In the genomic region with DNA sequence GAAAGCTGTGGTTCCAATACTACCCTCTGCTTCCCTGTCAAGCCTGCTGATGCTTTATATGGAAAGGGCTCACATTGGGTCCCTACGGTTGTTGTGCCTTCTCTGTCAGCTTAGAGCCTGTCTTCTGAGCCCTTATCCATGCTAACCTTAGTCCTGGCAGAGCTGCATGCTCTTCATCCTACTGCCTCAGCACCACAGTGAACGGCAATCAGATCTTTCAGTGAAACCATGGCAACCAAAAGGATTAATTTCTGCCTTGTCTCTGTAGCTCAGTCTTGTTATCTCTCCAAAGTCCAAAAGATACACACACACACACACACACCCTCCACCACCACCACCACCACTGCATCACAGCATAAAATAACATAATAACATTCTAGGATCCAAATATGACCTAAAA, we compare ENCODE assay signal across 19 mouse cellular contexts.
DNase-seq lines count a peak whose midpoint lies in the region; ATAC-seq lines count a peak whose summit lies in the region.
"Had no signal": no experiment of that assay in that cellular context is flagged by ENCODE, and none has a peak within 500 bp of the region (broad histone marks: within the 10 kb centered on the region; RNA-seq: fewer than 3 reads in every experiment).

No protein-coding gene starts in this region.

- no peak for DNase-seq in forebrain, embryonic 11.5 days (ENCODE audit: low spot score)
- DNase-seq in forebrain, embryonic 10.5 days (ENCODE audit: extremely low spot score, low spot score) = no peak
- no peak for DNase-seq in neural tube, embryonic 11.5 days (ENCODE audit: low spot score)
- no peak for DNase-seq in neural tube, embryonic 10.5 days (ENCODE audit: extremely low spot score, low spot score)
- no peak for DNase-seq in adrenal gland, postnatal 36 days
- DNase-seq in right cerebral cortex, postnatal 36 days (ENCODE audit: low spot score in 2 of 2) = no peak
- no peak for DNase-seq in cerebellum, postnatal 25 days
- DNase-seq: cerebellum, postnatal 36 days; heart, postnatal 4 days; kidney, adult 11 months; kidney, postnatal 10 days; thymus, postnatal 4 days had no signal

- H3K36me3 ChIP-seq in forebrain, embryonic 11.5 days (ENCODE audit: control insufficient read depth, insufficient read depth, low read length) = no peaks in the 10 kb centered on the region
- H3K36me3 ChIP-seq in forebrain, embryonic 10.5 days (replicated peaks) = no peaks in the 10 kb centered on the region
- no peaks in the 10 kb centered on the region for H3K36me3 ChIP-seq in neural tube, embryonic 11.5 days (ENCODE audit: control insufficient read depth, insufficient read depth, low read length)
- H3K36me3 ChIP-seq in midbrain, embryonic 12.5 days = no peaks in the 10 kb centered on the region
- H3K36me3 ChIP-seq: embryonic facial prominence, embryonic 10.5 days; G1E; heart, embryonic 13.5 days; limb, embryonic 15.5 days; neural tube, embryonic 12.5 days had no signal

- H3K4me1 ChIP-seq in forebrain, embryonic 11.5 days (replicated peaks; ENCODE audit: control insufficient read depth, insufficient read depth, low read length) = 0 out of 2 replicates have a peak, but pooled peaks cover 3% of the 10 kb centered on the region
- H3K4me1 ChIP-seq in forebrain, embryonic 10.5 days = peaks cover 28% of the 10 kb centered on the region
- H3K4me1 ChIP-seq in neural tube, embryonic 11.5 days (ENCODE audit: control insufficient read depth, insufficient read depth, low read length) = 0 out of 2 replicates have a peak, but pooled peaks cover 3% of the 10 kb centered on the region
- H3K4me1 ChIP-seq in midbrain, embryonic 12.5 days = peaks cover 16% of the 10 kb centered on the region
- H3K4me1 ChIP-seq: limb, embryonic 15.5 days had no signal

- H3K4me3 ChIP-seq in forebrain, embryonic 11.5 days (ENCODE audit: low read depth, low read length) = no peak overlapping the region
- H3K4me3 ChIP-seq in forebrain, embryonic 10.5 days = no peak overlapping the region
- no peak overlapping the region for H3K4me3 ChIP-seq in neural tube, embryonic 11.5 days (ENCODE audit: low read depth, low read length)
- no peak overlapping the region for H3K4me3 ChIP-seq in midbrain, embryonic 12.5 days
- H3K4me3 ChIP-seq: embryonic facial prominence, embryonic 10.5 days; heart, embryonic 13.5 days; limb, embryonic 15.5 days; neural tube, embryonic 12.5 days had no signal

- H3K27me3 ChIP-seq in forebrain, embryonic 11.5 days (ENCODE audit: control insufficient read depth, insufficient read depth, low read length) = no peaks in the 10 kb centered on the region
- no peaks in the 10 kb centered on the region for H3K27me3 ChIP-seq in forebrain, embryonic 10.5 days (ENCODE audit: poor library complexity, severe bottlenecking)
- H3K27me3 ChIP-seq in neural tube, embryonic 11.5 days (ENCODE audit: control insufficient read depth, insufficient read depth, low read length) = no peaks in the 10 kb centered on the region
- H3K27me3 ChIP-seq in midbrain, embryonic 12.5 days = no peaks in the 10 kb centered on the region
- H3K27me3 ChIP-seq: heart, embryonic 13.5 days; limb, embryonic 15.5 days; neural tube, embryonic 12.5 days had no signal

- H3K27ac ChIP-seq in forebrain, embryonic 11.5 days (ENCODE audit: low read depth, low read length) = no peak overlapping the region
- H3K27ac ChIP-seq in forebrain, embryonic 10.5 days = no peak overlapping the region
- no peak overlapping the region for H3K27ac ChIP-seq in neural tube, embryonic 11.5 days (ENCODE audit: low read depth, low read length)
- peak overlapping the region; percentile 1; the same call in 1 of the 2 replicates for H3K27ac ChIP-seq in midbrain, embryonic 12.5 days (replicated peaks)
- H3K27ac ChIP-seq: embryonic facial prominence, embryonic 10.5 days; heart, embryonic 13.5 days; limb, embryonic 15.5 days; neural tube, embryonic 12.5 days had no signal

- no peaks in the 10 kb centered on the region for H3K9me3 ChIP-seq in forebrain, embryonic 11.5 days (ENCODE audit: control insufficient read depth, low read length)
- no peaks in the 10 kb centered on the region for H3K9me3 ChIP-seq in forebrain, embryonic 10.5 days
- H3K9me3 ChIP-seq in neural tube, embryonic 11.5 days (ENCODE audit: control insufficient read depth, low read length) = no peaks in the 10 kb centered on the region
- H3K9me3 ChIP-seq in midbrain, embryonic 12.5 days = no peaks in the 10 kb centered on the region
- H3K9me3 ChIP-seq: embryonic facial prominence, embryonic 10.5 days; heart, embryonic 13.5 days; limb, embryonic 15.5 days; neural tube, embryonic 12.5 days had no signal

- ATAC-seq in forebrain, embryonic 11.5 days (replicated peaks; ENCODE audit: low FRiP score) = peak; percentile 24
- ATAC-seq in neural tube, embryonic 11.5 days (ENCODE audit: insufficient read depth, low FRiP score, low TSS enrichment) = 0 out of 2 replicates have a peak, but pooled peaks have one; percentile 17
- ATAC-seq in midbrain, embryonic 12.5 days (ENCODE audit: low FRiP score, low read depth) = peak; percentile 57
- ATAC-seq: CD4-positive, CD25-positive, alpha-beta regulatory T cell, adult 4 months had no signal

- no peak overlapping the region for H3K4me2 ChIP-seq in forebrain, embryonic 11.5 days (ENCODE audit: low read depth, low read length, severe bottlenecking)
- H3K4me2 ChIP-seq in neural tube, embryonic 11.5 days (ENCODE audit: low read depth) = no peak overlapping the region
- no peak overlapping the region for H3K4me2 ChIP-seq in midbrain, embryonic 12.5 days (replicated peaks)
- H3K4me2 ChIP-seq: heart, embryonic 13.5 days; limb, embryonic 15.5 days; neural tube, embryonic 12.5 days had no signal

- no peak overlapping the region for H3K9ac ChIP-seq in forebrain, embryonic 11.5 days (ENCODE audit: low read length)
- H3K9ac ChIP-seq in neural tube, embryonic 11.5 days (ENCODE audit: low read length) = no peak overlapping the region
- H3K9ac ChIP-seq in midbrain, embryonic 12.5 days (replicated peaks) = no peak overlapping the region
- H3K9ac ChIP-seq: heart, embryonic 13.5 days; limb, embryonic 15.5 days; neural tube, embryonic 12.5 days had no signal

- WGBS in forebrain, embryonic 11.5 days = 36% methylated on average over 2 of the region's 2 CpGs
- WGBS in forebrain, embryonic 10.5 days = 60% methylated on average over 2 of the region's 2 CpGs
- 37% methylated on average over 2 of the region's 2 CpGs for WGBS in neural tube, embryonic 11.5 days
- WGBS in midbrain, embryonic 12.5 days = 14% methylated on average over 2 of the region's 2 CpGs
